Mouse (Mus musculus) forebrain, postnatal 0 days (tissue): Measurements from ENCODE around the gene Miip. TPM values are rescaled to one million over a fixed set of nuclear protein-coding genes. Genes with fewer than 3 reads are reported as not detected.

Experiments
- ATAC-seq: fragments of 200-750 bp; cut with Nextera tagmentation; 2 replicates; pipeline ENCODE4 v1.8.0; 2017; ENCODE audit warnings: mild to moderate bottlenecking, moderate library complexity
- DNase-seq: peaks from one replicate; pipeline ENCODE4 v3.0.0-alpha.2; 2015
- H3K27ac ChIP-seq: fragments of 300-500 bp; sonication (generic); 2 replicates; pipeline ENCODE4 v1.5.1; 2014; ENCODE audit warnings: low read depth, mild to moderate bottlenecking, antibody characterized with exemption, low read length, moderate library complexity, mixed read lengths
- H3K27me3 ChIP-seq: fragments of 300-500 bp; sonication (generic); 2 replicates; pipeline ENCODE4 v1.6.1; 2014; ENCODE audit warnings: mild to moderate bottlenecking, low read length, mixed read lengths; ENCODE audit not compliant: insufficient read depth
- H3K36me3 ChIP-seq: fragments of 300-500 bp; sonication (generic); 2 replicates; pipeline ENCODE4 v1.6.1; 2014; ENCODE audit warnings: mild to moderate bottlenecking, moderate library complexity; ENCODE audit not compliant: insufficient read depth
- H3K4me1 ChIP-seq: fragments of 300-500 bp; sonication (generic); 2 replicates; pipeline ENCODE4 v1.6.1; 2014; ENCODE audit warnings: antibody characterized with exemption; ENCODE audit not compliant: insufficient read depth
- H3K4me2 ChIP-seq: fragments of 300-500 bp; sonication (generic); 2 replicates; pipeline ENCODE4 v1.6.1; 2014; ENCODE audit warnings: low read depth, mild to moderate bottlenecking, moderate library complexity
- H3K4me3 ChIP-seq: fragments of 300-500 bp; sonication (generic); 2 replicates; pipeline ENCODE4 v1.5.1; 2014; ENCODE audit warnings: low read depth, low read length, mixed read lengths
- H3K9ac ChIP-seq: fragments of 300-500 bp; sonication (generic); 2 replicates; pipeline ENCODE4 v1.6.1; 2014; ENCODE audit warnings: mild to moderate bottlenecking
- H3K9me3 ChIP-seq: fragments of 300-500 bp; sonication (generic); 2 replicates; pipeline ENCODE4 v1.6.1; 2016; ENCODE audit warnings: low read length
- CTCF ChIP-seq: sonication (generic); IDR thresholded peaks from 2 replicates; pipeline ENCODE4 v1.5.1; 2016; ENCODE audit warnings: antibody characterized with exemption, control low read depth, low read depth
- WGBS: fragments of 180-500 bp; shearing (Covaris S2); extraction: QIAGEN DNeasy Blood & Tissue Kit; methylation state at CpG from one replicate; pipeline ENCODE4 v1.1.7; 2014; 5-methylcytosine and 5-hydroxymethylcytosine counted together
- polyA plus RNA-seq: library from polyadenylated mRNA; unstranded; fragments of >200 nt; fragmentation: Nextera tagmentation; extraction: Ambion mirVana; gene quantifications from 2 replicates; pipeline ENCODE4 v1.2.1, GENCODE M21; 2015
- total RNA-seq: library from RNA; depleted of rRNA; stranded (reverse); fragments of >200 nt; gene quantifications from 2 replicates; pipeline ENCODE4 v1.2.3, GENCODE M21; 2014

The Miip gene
- total and polyA plus RNA-seq, 2 experiments from 2014 or later, result 31.7 to 35.7 TPM

DNA sequence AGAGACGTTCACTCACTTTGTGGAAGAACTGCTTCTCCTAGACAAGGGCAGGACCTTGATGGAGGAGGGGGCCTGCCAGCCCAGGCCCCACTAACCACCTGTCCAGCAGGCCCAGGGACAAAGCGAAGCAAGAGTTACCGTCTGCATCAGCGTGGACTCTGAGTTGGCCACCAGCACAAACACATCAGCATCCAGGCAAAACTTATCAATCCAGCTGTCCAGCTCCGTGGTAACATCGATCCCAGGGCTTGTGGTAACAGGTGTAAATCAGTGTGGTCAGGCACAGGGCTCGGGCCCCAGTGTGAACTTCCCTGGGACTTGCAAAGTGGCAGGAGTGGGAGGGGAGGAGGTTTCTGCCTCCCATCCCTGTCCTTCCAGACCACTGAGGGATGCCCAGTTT is 18.7 kb upstream of the Miip start:
- Histone ChIP-seq H3K4me1 (no peaks in the 10 kb centered on the region), H3K27ac (no peak overlapping the region), H3K4me3 (no peak overlapping the region), H3K27me3 (no peaks in the 10 kb centered on the region), H3K4me2 (no peak overlapping the region), H3K9ac (no peak overlapping the region), H3K36me3 (peaks cover 92% of the 10 kb centered on the region), H3K9me3 (no peaks in the 10 kb centered on the region)
- no peak for TF ChIP-seq CTCF
- no peak for DNase-seq
- WGBS, result 97% methylated on average over 7 of the region's 7 CpGs
- no peak for ATAC-seq

DNA sequence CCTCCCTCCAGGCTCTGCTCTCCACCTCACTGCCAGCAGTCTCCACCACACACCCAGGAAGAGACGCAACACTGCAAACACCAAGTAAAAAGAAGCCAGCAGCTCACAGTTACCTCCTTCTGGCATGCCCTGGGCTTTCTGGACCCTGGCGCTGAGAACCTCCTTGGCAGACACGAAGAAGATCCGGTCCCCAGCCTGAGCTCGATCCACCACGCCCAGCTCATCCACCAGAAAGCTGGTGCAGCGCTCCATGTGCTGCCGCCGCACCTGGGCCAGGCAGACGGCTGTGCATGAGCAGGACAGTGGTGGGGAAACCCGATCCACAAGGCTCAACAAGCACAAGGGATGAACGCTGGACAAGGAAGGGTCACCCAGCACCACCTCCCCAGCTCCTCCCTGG is 17.5 kb upstream of the Miip start:
- H3K27me3 ChIP-seq, result no peaks in the 10 kb centered on the region
- H3K27ac ChIP-seq, result no peak overlapping the region
- H3K4me3 ChIP-seq, result no peak overlapping the region
- peaks cover 94% of the 10 kb centered on the region for H3K36me3 ChIP-seq
- ATAC-seq (no peak), DNase-seq (no peak)
- WGBS, result 95% methylated on average over 12 of the region's 12 CpGs
- H3K9ac ChIP-seq, result no peak overlapping the region
- H3K4me1 ChIP-seq, result no peaks in the 10 kb centered on the region
- H3K4me2 ChIP-seq, result no peak overlapping the region
- no peak for TF ChIP-seq CTCF
- H3K9me3 ChIP-seq, result no peaks in the 10 kb centered on the region

DNA sequence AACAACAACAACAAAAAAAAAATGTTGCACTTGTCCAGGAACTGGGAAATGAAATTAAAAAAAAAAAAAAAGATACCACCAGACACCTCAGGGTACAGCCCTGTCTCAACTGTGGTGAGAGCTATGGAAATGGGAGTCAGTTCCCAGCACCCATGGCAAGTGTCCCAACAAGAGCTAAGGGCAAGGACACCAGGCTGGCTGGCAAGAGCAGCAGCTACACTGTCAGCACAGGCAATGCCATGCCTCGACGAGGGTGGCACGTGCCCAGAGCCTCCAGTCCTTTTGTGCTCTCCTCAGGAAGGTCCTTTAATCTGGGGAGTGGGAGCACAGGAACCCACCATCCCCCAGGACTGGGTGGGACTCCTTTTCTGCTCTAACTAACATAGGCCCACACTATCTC is 15.5 kb upstream of the Miip start:
- no peak overlapping the region for H3K4me3 ChIP-seq
- no peaks in the 10 kb centered on the region for H3K4me1 ChIP-seq
- peaks cover 92% of the 10 kb centered on the region for H3K36me3 ChIP-seq
- no peak overlapping the region for H3K27ac ChIP-seq
- no peaks in the 10 kb centered on the region for H3K9me3 ChIP-seq
- no peak for TF ChIP-seq CTCF
- 86% methylated on average over 3 of the region's 3 CpGs for WGBS
- no peak overlapping the region for H3K9ac ChIP-seq
- DNase-seq, result no peak
- H3K4me2 ChIP-seq, result no peak overlapping the region
- H3K27me3 ChIP-seq, result no peaks in the 10 kb centered on the region
- ATAC-seq, result no peak

DNA sequence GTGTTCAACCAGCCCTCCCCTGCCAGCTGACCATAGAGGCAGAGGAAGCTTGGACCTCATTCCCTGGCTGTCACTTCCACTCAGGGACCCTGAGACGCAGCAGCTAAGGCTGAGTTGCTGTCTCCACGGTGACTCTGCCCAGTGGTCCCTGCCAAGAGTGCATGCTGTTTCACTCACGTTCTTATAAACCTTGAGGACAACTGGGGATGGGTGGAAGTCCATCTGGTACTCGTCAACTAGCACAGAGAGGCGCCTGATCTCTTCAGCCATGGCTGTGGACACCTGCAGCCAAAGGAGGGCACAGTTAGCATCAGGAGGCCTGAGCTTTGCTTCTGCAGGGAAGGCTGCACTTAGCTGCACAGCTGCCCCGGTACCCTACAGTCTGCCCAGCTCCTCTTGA is 14.4 kb upstream of the Miip start:
- Histone ChIP-seq H3K9ac (no peak overlapping the region), H3K9me3 (no peaks in the 10 kb centered on the region), H3K4me2 (no peak overlapping the region), H3K27ac (no peak overlapping the region), H3K4me3 (no peak overlapping the region), H3K27me3 (no peaks in the 10 kb centered on the region), H3K4me1 (no peaks in the 10 kb centered on the region), H3K36me3 (peaks cover 93% of the 10 kb centered on the region)
- ATAC-seq (no peak), DNase-seq (no peak)
- 79% methylated on average over 6 of the region's 6 CpGs for WGBS
- no peak for TF ChIP-seq CTCF

DNA sequence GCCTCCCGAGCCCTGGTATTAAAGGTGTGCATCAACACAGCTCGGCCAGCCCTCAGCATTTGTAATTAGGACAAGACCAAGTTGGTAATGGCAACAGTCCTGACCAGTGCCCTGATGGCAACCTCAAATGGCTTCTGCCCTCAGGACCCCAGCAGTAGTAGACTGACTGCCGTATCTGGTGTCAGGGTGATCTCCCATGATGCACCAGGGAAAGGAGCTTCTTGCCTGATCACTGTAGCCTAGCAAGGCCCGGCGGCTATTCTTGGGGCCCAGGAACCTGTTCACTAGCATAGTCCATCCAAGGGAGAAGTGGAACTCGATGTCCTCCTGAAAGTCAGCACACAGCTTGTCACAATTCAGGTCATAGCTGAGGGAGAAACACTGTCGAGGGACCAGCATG is 13.2 kb upstream of the Miip start:
- no peaks in the 10 kb centered on the region for H3K27me3 ChIP-seq
- H3K4me1 ChIP-seq, result no peaks in the 10 kb centered on the region
- no peak overlapping the region for H3K9ac ChIP-seq
- DNase-seq (no peak), ATAC-seq (no peak)
- H3K36me3 ChIP-seq, result peaks cover 90% of the 10 kb centered on the region
- no peak overlapping the region for H3K4me2 ChIP-seq
- WGBS, result 95% methylated on average over 7 of the region's 7 CpGs
- H3K9me3 ChIP-seq, result no peaks in the 10 kb centered on the region
- H3K27ac ChIP-seq, result no peak overlapping the region
- TF ChIP-seq CTCF, result no peak
- no peak overlapping the region for H3K4me3 ChIP-seq

DNA sequence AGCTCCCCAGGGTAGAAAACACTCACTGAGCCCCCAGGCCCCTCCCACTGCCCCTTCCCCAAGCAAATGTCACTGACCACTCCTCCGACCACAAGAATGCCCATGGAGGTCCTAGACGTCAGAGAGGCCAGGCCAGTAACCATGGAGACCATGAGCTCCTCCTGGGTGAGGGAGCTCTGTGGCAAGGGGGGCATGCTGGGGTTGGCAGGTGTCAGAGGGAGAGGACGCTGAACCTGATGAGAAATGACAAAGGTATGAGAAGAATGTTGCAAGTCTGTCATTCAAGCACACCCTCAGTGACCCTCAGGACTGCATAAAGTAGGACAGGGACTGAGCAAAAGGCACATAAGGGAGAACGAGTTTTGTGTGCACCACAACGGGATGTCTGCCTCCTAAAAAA is 11.2 kb upstream of the Miip start:
- DNase-seq (no peak), ATAC-seq (no peak)
- no peaks in the 10 kb centered on the region for H3K27me3 ChIP-seq
- H3K4me1 ChIP-seq, result no peaks in the 10 kb centered on the region
- TF ChIP-seq CTCF, result no peak
- no peaks in the 10 kb centered on the region for H3K9me3 ChIP-seq
- no peak overlapping the region for H3K9ac ChIP-seq
- 68% methylated on average over 5 of the region's 5 CpGs for WGBS
- no peak overlapping the region for H3K27ac ChIP-seq
- no peak overlapping the region for H3K4me2 ChIP-seq
- H3K4me3 ChIP-seq, result no peak overlapping the region
- peaks cover 90% of the 10 kb centered on the region for H3K36me3 ChIP-seq

DNA sequence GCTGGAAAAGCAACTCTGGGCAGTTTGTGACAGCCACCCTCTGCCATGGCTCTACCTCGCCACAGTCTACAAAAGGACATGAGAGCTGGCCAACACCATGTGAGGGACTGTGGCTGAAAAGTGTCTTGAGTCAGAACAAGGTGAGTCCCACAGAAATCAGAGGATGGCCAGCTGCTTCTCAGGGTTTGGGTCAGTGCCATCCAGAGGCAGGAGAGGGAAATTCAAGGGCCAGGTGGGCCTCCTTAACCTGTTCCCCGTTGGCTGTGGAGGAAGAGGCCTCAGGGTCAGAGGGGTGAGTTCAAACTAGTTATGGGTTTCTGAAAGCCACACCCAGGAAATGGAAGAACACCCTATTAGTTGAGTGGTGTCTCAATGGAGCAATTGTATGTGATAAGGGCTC is 10.8 kb upstream of the Miip start:
- H3K27me3 ChIP-seq, result no peaks in the 10 kb centered on the region
- ATAC-seq, result no peak
- no peak for TF ChIP-seq CTCF

DNA sequence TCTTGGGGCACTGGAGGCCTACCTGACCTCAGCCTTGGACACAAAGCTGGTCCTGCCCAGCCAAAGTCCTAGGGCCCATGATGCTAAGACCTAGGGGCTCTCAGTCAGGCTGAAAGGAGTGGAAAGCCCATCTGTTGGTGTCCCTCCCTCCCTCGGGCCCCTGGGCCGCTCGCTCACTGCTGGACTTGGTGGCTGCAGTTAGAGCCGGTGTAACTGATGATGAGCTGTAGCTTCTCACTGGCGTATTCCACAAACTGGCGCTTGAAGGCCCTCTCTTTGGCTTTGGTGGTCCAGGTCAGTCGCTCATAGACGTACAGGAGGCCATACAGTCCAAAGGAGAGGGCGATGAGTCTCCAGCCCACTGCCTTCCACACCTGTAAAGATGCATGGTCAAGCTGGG is 9.9 kb upstream of the Miip start:
- ATAC-seq (no peak), DNase-seq (no peak)
- 93% methylated on average over 9 of the region's 9 CpGs for WGBS
- Histone ChIP-seq H3K9me3 (no peaks in the 10 kb centered on the region), H3K4me2 (no peak overlapping the region), H3K36me3 (peaks cover 91% of the 10 kb centered on the region), H3K9ac (no peak overlapping the region), H3K27ac (no peak overlapping the region), H3K4me1 (no peaks in the 10 kb centered on the region), H3K4me3 (no peak overlapping the region), H3K27me3 (no peaks in the 10 kb centered on the region)
- TF ChIP-seq CTCF, result no peak

More for the DNA sequence above, 10.8 kb upstream of the Miip start:
- WGBS, result 67% methylated on average over 2 of the region's 2 CpGs
- no peaks in the 10 kb centered on the region for H3K9me3 ChIP-seq
- no peak overlapping the region for H3K9ac ChIP-seq
- no peak for DNase-seq
- H3K36me3 ChIP-seq, result peaks cover 91% of the 10 kb centered on the region
- no peak overlapping the region for H3K4me3 ChIP-seq
- H3K4me2 ChIP-seq, result no peak overlapping the region
- no peak overlapping the region for H3K27ac ChIP-seq
- no peaks in the 10 kb centered on the region for H3K4me1 ChIP-seq
